Mouse (Mus musculus) C3H10T1/2 (cell line): ENCODE measurements around the gene E130208F15Rik. TPM values are rescaled to one million over a fixed set of nuclear protein-coding genes. Genes with fewer than 3 reads are reported as not detected.

Experiments
- polyA plus RNA-seq, 2 experiments: library from polyadenylated mRNA; unstranded; fragments of >200 nt; fragmentation: generic; extraction: Trizol; gene quantifications; one replicate each; pipeline ENCODE4 v1.2.1; 2012; ENCODE audit warnings: missing spikeins in 2 of 2

The E130208F15Rik gene
- not detected for polyA plus RNA-seq

GRCm38 (mm10) chr7:30321539-30322284 is at the start of gene E130208F15Rik:
Gene E130208F15Rik (plus strand): TSS chr7:30321740.

GRCm38 (mm10) chr7:30279951-30280669 is 41.4 kb upstream of the E130208F15Rik start, which contains the start of the genes Thap8 and Wdr62:
Gene Thap8 (plus strand): TSS chr7:30280094.
Gene Wdr62 (minus strand): TSS chr7:30280419.

GRCm38 (mm10) chr7:30291215-30292131 is 30.1 kb upstream of the E130208F15Rik start, which contains the start of gene Clip3:
Gene Clip3 (plus strand): TSS chr7:30291728.

GRCm38 (mm10) chr7:30308076-30309005 is 13.2 kb upstream of the E130208F15Rik start, which contains the start of gene Alkbh6:
Gene Alkbh6 (plus strand): TSS chr7:30308717.

GRCm38 (mm10) chr7:30314721-30315155 is 6.8 kb upstream of the E130208F15Rik start, which contains the start of gene Syne4:
Gene Syne4 (plus strand): TSS chr7:30314807.

GRCm38 (mm10) chr7:30323795-30324194 is 2.3 kb downstream of the E130208F15Rik start, which contains the start of gene Sdhaf1:
Gene Sdhaf1 (minus strand): TSS chr7:30323895.

GRCm38 (mm10) chr7:30362652-30363343 is 41.3 kb downstream of the E130208F15Rik start, which contains the start of gene Lrfn3:
Gene Lrfn3 (minus strand): TSS chr7:30362772.

Other genes starting within 250 kb of the E130208F15Rik start
- gene Zfp82, start 248.8 kb upstream of the E130208F15Rik start, polyA plus RNA-seq = 1 to 10 TPM in 1 of 2 experiments, under 1 TPM in 1; 0.41 to 2.9 TPM
- gene Gm26920, start 231.3 kb upstream of the E130208F15Rik start, polyA plus RNA-seq = under 1 TPM; 0.02 to 0.77 TPM
- gene Zfp566, start 231.2 kb upstream of the E130208F15Rik start, polyA plus RNA-seq = 1 to 10 TPM in 1 of 2 experiments, under 1 TPM in 1; 0.22 to 4.5 TPM
- 10 to 100 TPM in 1 of 2 experiments, under 1 TPM in 1; 0.92 to 11.2 TPM for gene Zfp260, start 227.0 kb upstream of the E130208F15Rik start, polyA plus RNA-seq
- 1 to 10 TPM in 1 of 2 experiments, under 1 TPM in 1; 0.15 to 2.5 TPM for gene Zfp382, start 199.8 kb upstream of the E130208F15Rik start, polyA plus RNA-seq
- 10 to 100 TPM in 1 of 2 experiments, under 1 TPM in 1; 0.48 to 12.2 TPM for gene Zfp146, start 152.0 kb upstream of the E130208F15Rik start, polyA plus RNA-seq
- gene Cox7a1, start 137.6 kb upstream of the E130208F15Rik start, polyA plus RNA-seq = 1 to 10 TPM; 2.7 to 6.7 TPM
- gene Capns1, start 122.9 kb upstream of the E130208F15Rik start, polyA plus RNA-seq = 100 to 1,000 TPM; 667 to 923 TPM
- gene Polr2i, start 89.8 kb upstream of the E130208F15Rik start, polyA plus RNA-seq = 100 to 1,000 TPM; 140 to 190 TPM
- gene Tbcb, start 89.5 kb upstream of the E130208F15Rik start, polyA plus RNA-seq = 100 to 1,000 TPM; 159 to 336 TPM
- gene Ovol3, start 86.0 kb upstream of the E130208F15Rik start, polyA plus RNA-seq = under 1 TPM in 1 of 2 experiments, not detected in 1; 0.08 TPM
- gene Thap8, start 41.6 kb upstream of the E130208F15Rik start, polyA plus RNA-seq = under 1 TPM; 0.15 to 0.45 TPM
- gene Wdr62, start 41.3 kb upstream of the E130208F15Rik start, polyA plus RNA-seq = 10 to 100 TPM; 12.7 to 22.5 TPM
- gene Clip3, start 30.0 kb upstream of the E130208F15Rik start, polyA plus RNA-seq = 100 to 1,000 TPM in 1 of 2 experiments, 10 to 100 TPM in 1; 59.0 to 203 TPM
- 10 to 100 TPM; 28.8 to 45.8 TPM for gene Alkbh6, start 13.0 kb upstream of the E130208F15Rik start, polyA plus RNA-seq
- 1 to 10 TPM in 1 of 2 experiments, under 1 TPM in 1; 0.21 to 1.4 TPM for gene Syne4, start 6.9 kb upstream of the E130208F15Rik start, polyA plus RNA-seq
- 10 to 100 TPM; 13.5 to 16.3 TPM for gene Sdhaf1, start 2.2 kb downstream of the E130208F15Rik start, polyA plus RNA-seq
- gene Lrfn3, start 41.0 kb downstream of the E130208F15Rik start, polyA plus RNA-seq = 1 to 10 TPM; 2.1 to 5.0 TPM
- not detected for gene Tyrobp, start 92.0 kb downstream of the E130208F15Rik start, polyA plus RNA-seq
- not detected for gene Hcst, start 98.1 kb downstream of the E130208F15Rik start, polyA plus RNA-seq
- gene Nfkbid, start 100.0 kb downstream of the E130208F15Rik start, polyA plus RNA-seq = not detected
- under 1 TPM; 0.02 to 0.13 TPM for gene Aplp1, start 123.8 kb downstream of the E130208F15Rik start, polyA plus RNA-seq
- not detected for gene Kirrel2, start 135.9 kb downstream of the E130208F15Rik start, polyA plus RNA-seq
- gene Nphs1, start 136.6 kb downstream of the E130208F15Rik start, polyA plus RNA-seq = under 1 TPM; 0.28 TPM
- not detected for gene Prodh2, start 171.9 kb downstream of the E130208F15Rik start, polyA plus RNA-seq
- 10 to 100 TPM in 1 of 2 experiments, under 1 TPM in 1; 0.55 to 10.4 TPM for gene Arhgap33, start 213.3 kb downstream of the E130208F15Rik start, polyA plus RNA-seq
- gene Hspb6, start 230.4 kb downstream of the E130208F15Rik start, polyA plus RNA-seq = 100 to 1,000 TPM; 101 to 108 TPM
- 10 to 100 TPM in 1 of 2 experiments, 1 to 10 TPM in 1; 2.9 to 18.1 TPM for gene Proser3, start 230.6 kb downstream of the E130208F15Rik start, polyA plus RNA-seq
- 10 to 100 TPM; 55.0 to 57.3 TPM for gene Lin37, start 238.1 kb downstream of the E130208F15Rik start, polyA plus RNA-seq
- gene U2af1l4, start 241.6 kb downstream of the E130208F15Rik start, polyA plus RNA-seq = 10 to 100 TPM; 59.0 to 76.2 TPM
- 1 to 10 TPM in 1 of 2 experiments, under 1 TPM in 1; 0.21 to 1.4 TPM for gene Gm49396, start 241.6 kb downstream of the E130208F15Rik start, polyA plus RNA-seq
- gene Psenen, start 241.9 kb downstream of the E130208F15Rik start, polyA plus RNA-seq = 100 to 1,000 TPM; 203 to 206 TPM
- gene Igflr1, start 243.7 kb downstream of the E130208F15Rik start, polyA plus RNA-seq = 1 to 10 TPM in 1 of 2 experiments, under 1 TPM in 1; 0.18 to 1.6 TPM